Mouse (Mus musculus): Measurements from ENCODE around the gene Srms. TPM values are rescaled to one million over a fixed set of nuclear protein-coding genes. Genes with fewer than 3 reads are reported as not detected.

Gene Srms
- polyA plus RNA-seq (2017; shearing (Covaris generic)): 1.00 TPM

GRCm38 (mm10) chr2:181213021-181213445 lies at the start of gene Srms:
Gene Srms, minus strand, starts transcription at chr2:181213185.

GRCm38 (mm10) chr2:181241602-181242313 lies 28.8 kb upstream of the Srms start, which contains the start of gene Helz2:
Gene Helz2, minus strand, starts transcription at chr2:181242027.

DNA sequence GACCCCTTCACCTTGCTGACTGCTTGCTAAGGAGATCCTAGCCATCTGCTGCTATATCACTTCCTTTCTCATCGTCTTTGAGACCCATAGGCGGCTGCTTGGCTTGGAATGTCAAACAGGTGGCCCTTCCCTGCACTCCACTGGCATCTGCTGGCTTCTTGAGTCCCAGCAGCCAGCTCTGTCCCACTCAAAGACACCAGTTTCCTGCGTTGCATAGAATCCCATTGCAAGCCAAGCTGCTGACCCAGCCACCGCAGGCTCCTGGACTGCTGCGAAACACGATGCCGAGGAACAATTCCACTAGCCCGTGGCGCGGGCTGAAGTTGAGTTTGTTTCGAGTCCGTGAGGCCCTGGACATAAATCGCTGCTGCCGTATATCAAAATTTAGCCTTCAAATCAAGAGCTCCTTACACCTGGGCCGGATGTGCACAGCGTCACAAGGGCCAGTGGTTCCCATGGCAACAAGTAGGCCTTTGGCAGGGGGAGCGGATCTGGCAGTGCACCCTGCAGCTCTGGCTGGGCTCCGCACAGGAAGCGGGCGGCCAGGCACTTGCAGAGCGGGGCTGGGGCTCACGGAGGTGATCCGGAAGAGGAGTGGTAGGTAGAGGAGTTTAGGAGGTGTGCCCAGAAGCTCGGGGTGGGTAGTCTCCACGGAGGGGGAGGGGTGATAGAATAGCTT lies 6.7 kb upstream of the Srms start, which contains the start of gene Fndc11:
TSS of gene Fndc11 (plus strand) at position 476 of the 679 bp plus-strand sequence.

DNA sequence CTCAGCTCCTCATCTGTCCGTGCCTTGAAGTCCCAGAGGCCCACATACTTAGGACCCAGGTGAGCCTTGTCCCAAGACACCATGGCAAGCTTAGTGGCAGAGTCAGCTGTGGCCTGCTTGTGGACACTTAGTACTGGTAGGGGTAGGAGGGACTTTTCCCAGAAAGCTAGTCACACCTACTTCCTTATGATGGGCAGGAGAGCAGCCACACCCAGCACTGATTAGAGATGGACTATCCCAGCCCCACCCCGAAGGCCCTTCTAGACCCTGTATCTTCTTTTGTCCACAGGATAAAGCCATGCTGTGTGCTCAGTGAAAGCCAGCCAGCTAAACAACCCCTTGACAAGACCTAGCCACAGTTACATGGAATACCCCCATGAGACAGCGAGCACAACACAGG lies 10.6 kb downstream of the Srms start, which contains the start of gene Ptk6:
TSS of gene Ptk6 (minus strand) at position 368 of the 400 bp plus-strand sequence.

DNA sequence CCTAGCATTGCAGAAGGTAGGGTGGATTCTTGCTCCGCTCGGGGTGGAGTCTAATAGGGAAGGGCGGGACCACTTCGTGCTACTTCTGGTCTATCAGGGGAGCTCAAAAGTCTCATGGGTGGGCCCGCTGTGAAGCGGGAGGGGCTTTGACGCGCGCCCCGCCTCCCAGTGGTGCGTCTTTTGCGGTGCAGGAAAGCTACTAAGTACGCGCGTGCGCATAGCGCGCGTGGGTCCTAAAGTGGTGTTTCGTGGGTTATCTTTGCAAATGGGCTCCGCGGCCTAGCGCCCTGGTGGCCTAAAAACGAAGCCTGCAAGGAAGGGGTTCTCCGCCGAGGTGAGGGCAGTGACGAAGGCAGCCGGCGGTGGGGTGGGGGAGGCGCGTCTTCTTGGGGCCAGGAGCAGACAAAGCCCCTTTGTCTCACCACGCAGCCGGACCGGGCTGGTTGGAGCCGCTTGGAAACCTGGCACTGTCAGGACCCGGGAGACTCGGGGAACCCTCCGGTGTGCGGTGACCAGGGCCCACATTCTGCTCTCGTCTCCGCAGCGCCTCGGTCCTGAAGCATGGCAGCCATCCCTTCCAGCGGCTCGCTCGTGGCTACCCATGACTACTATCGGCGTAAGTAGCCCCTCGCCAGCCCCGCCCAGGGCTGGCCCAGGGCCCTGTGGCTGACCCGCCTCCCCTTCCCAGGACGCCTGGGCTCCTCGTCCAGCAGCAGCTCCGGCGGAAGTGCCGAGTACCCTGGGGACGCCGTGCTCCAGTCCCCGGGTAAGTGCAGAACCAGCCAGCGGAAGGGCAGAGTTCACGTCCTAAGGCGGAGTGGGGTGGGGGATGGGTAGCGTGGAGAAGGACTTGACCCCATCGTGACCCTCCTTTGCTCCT lies 25.6 kb downstream of the Srms start, which contains the start of gene Ppdpf:
TSS of gene Ppdpf (plus strand) at position 127 of the 880 bp plus-strand sequence.

GRCm38 (mm10) chr2:181156248-181157121 lies 56.5 kb downstream of the Srms start, which contains the start of gene Eef1a2:
Gene Eef1a2, minus strand, starts transcription at chr2:181157014.

Other genes starting within 250 kb of the Srms start
- gene Arfgap1, start 246.0 kb downstream of the Srms start, polyA plus RNA-seq (2017; shearing (Covaris generic)): 93.5 TPM
- 0.89 TPM for gene Col20a1, start 226.7 kb downstream of the Srms start, polyA plus RNA-seq (2017; shearing (Covaris generic))
- gene Chrna4, start 169.6 kb downstream of the Srms start, polyA plus RNA-seq (2017; shearing (Covaris generic)): not detected
- gene Kcnq2, start 77.9 kb downstream of the Srms start, polyA plus RNA-seq (2017; shearing (Covaris generic)): not detected
- gene Eef1a2, start 56.2 kb downstream of the Srms start, polyA plus RNA-seq (2017; shearing (Covaris generic)): not detected
- gene Ppdpf, start 25.9 kb downstream of the Srms start, polyA plus RNA-seq (2017; shearing (Covaris generic)): 287 TPM
- gene Ptk6, start 10.4 kb downstream of the Srms start, polyA plus RNA-seq (2017; shearing (Covaris generic)): not detected
- gene Fndc11, start 6.8 kb upstream of the Srms start, polyA plus RNA-seq (2017; shearing (Covaris generic)): 0.68 TPM
- gene Helz2, start 28.8 kb upstream of the Srms start, polyA plus RNA-seq (2017; shearing (Covaris generic)): 16.5 TPM
- gene Gmeb2, start 74.8 kb upstream of the Srms start, polyA plus RNA-seq (2017; shearing (Covaris generic)): 10.9 TPM
- gene Stmn3, start 101.3 kb upstream of the Srms start, polyA plus RNA-seq (2017; shearing (Covaris generic)): not detected
- 78.0 TPM for gene Rtel1, start 106.6 kb upstream of the Srms start, polyA plus RNA-seq (2017; shearing (Covaris generic))
- 114 TPM for gene Zgpat, start 151.7 kb upstream of the Srms start, polyA plus RNA-seq (2017; shearing (Covaris generic))
- gene Arfrp1, start 152.2 kb upstream of the Srms start, polyA plus RNA-seq (2017; shearing (Covaris generic)): 169 TPM
- gene Lime1, start 166.9 kb upstream of the Srms start, polyA plus RNA-seq (2017; shearing (Covaris generic)): 343 TPM
- gene Zbtb46, start 246.2 kb upstream of the Srms start, polyA plus RNA-seq (2017; shearing (Covaris generic)): 1.9 TPM